Mouse (Mus musculus) midbrain, embryonic 15.5 days (tissue): ENCODE measurements around the gene Slc22a2. TPM values are rescaled to one million over a fixed set of nuclear protein-coding genes. Genes with fewer than 3 reads are reported as not detected.

Source experiments
- ATAC-seq: fragments of 200-750 bp; cut with Nextera tagmentation; replicated peaks from 2 replicates; pipeline ENCODE4 v1.8.0; 2017; ENCODE audit warnings: moderate TSS enrichment
- H3K27ac ChIP-seq: fragments of 300-500 bp; sonication (generic); 2 replicates; pipeline ENCODE4 v1.5.1; 2015; ENCODE audit warnings: mild to moderate bottlenecking, inconsistent platforms
- H3K27me3 ChIP-seq: fragments of 300-500 bp; sonication (generic); replicated peaks from 2 replicates; pipeline ENCODE4 v1.6.1; 2015; ENCODE audit warnings: inconsistent platforms
- H3K36me3 ChIP-seq: fragments of 300-500 bp; sonication (generic); replicated peaks from 2 replicates; pipeline ENCODE4 v1.6.1; 2015; ENCODE audit warnings: inconsistent platforms
- H3K4me1 ChIP-seq: fragments of 300-500 bp; sonication (generic); 2 replicates; pipeline ENCODE4 v1.6.1; 2015; ENCODE audit warnings: inconsistent platforms
- H3K4me2 ChIP-seq: fragments of 300-500 bp; sonication (generic); 2 replicates; pipeline ENCODE4 v1.6.1; 2015; ENCODE audit warnings: inconsistent platforms, mild to moderate bottlenecking, moderate library complexity
- H3K4me3 ChIP-seq: fragments of 300-500 bp; sonication (generic); 2 replicates; pipeline ENCODE4 v1.5.1; 2015; ENCODE audit warnings: mild to moderate bottlenecking, inconsistent platforms
- H3K9ac ChIP-seq: fragments of 300-500 bp; sonication (generic); 2 replicates; pipeline ENCODE4 v1.6.1; 2015; ENCODE audit warnings: mild to moderate bottlenecking, inconsistent platforms
- H3K9me3 ChIP-seq: fragments of 300-500 bp; sonication (generic); 2 replicates; pipeline ENCODE4 v1.6.1; 2016; ENCODE audit warnings: inconsistent platforms
- WGBS: fragments of 180-500 bp; shearing (Covaris S2); methylation state at CpG from one replicate; pipeline ENCODE4 v1.1.7; 2015; ENCODE audit warnings: mixed read lengths; 5-methylcytosine and 5-hydroxymethylcytosine counted together
- polyA plus RNA-seq: library from polyadenylated mRNA; unstranded; fragments of >200 nt; fragmentation: Nextera tagmentation; extraction: Ambion mirVana; gene quantifications from 2 replicates; pipeline ENCODE4 v1.2.1, GENCODE M21; 2015

Gene Slc22a2
- polyA plus RNA-seq, 1 experiment from 2014 or later: 2.6 TPM

DNA sequence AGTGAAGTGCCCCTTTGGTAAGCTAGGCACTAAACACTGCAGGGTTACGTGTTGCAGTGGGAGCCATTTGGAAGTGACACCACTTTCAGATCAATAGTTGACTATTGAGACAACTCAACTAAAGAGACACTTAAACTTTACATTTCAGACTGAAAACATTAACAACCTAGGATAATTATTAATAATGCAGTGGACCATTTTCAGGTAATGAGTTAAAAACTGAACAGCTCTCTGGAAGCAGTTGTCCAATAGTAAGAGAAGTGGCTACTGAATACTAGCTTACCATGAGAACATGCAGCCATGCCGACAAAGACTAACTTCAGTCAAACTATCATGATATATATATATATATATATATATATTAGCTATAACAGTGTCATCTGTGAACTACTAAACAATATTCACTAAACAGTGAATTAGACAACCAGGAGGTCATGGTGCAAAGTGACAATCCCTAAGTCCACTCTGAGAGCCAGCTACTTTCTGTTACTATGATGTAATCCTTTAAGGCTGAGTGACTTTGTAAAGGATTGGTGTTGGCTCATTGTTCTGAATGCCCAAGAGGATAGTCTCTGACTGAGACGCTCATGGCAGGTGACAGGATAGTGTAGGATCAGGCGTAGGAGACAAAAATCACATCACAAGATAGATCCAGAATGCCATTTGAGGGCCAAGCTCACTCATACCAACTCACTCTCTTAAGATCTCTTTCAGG, 7.1 kb downstream of the Slc22a2 start:
- Histone ChIP-seq H3K4me1 (0 out of 2 replicates have a peak, but pooled peaks cover 2% of the 10 kb centered on the region), H3K9me3 (no peaks in the 10 kb centered on the region), H3K9ac (no peak overlapping the region), H3K27me3 (no peaks in the 10 kb centered on the region), H3K4me3 (no peak overlapping the region), H3K36me3 (no peaks in the 10 kb centered on the region), H3K4me2 (no peak overlapping the region), H3K27ac (no peak overlapping the region)
- no peak for ATAC-seq
- 66% methylated on average over 4 of the region's 4 CpGs for WGBS

- Histone ChIP-seq H3K4me3 (no peak overlapping the region), H3K4me2 (no peak overlapping the region), H3K27me3 (no peaks in the 10 kb centered on the region), H3K27ac (no peak overlapping the region), H3K4me1 (no peaks in the 10 kb centered on the region), H3K36me3 (no peaks in the 10 kb centered on the region), H3K9me3 (no peaks in the 10 kb centered on the region), H3K9ac (no peak overlapping the region)
- WGBS: 72% methylated on average over 13 of the region's 13 CpGs
- no peak for ATAC-seq
Observed at GRCm38 (mm10) chr17:12595846-12596515, 12.0 kb downstream of the Slc22a2 start.

DNA sequence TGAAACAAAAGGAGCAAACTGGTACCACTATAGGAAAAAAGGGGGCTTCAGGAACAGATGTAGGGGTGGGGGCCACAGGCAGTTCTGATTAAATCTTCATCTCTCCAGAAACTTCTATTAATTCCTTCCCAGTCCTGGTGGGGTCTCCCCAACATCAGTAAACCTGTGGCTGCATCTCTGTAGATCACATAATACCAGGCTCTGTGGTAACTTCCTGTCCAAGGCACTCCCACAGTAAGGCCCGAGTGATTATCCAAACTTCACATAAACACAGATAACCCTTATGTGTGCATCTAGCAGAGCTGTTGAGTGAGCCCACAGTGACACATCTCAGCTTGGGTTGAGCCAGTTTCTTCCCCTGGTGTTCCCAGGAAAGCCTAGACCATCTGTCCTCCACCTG, 22.7 kb downstream of the Slc22a2 start:
- Histone ChIP-seq H3K9me3 (no peaks in the 10 kb centered on the region), H3K27ac (no peak overlapping the region), H3K4me2 (no peak overlapping the region), H3K9ac (no peak overlapping the region), H3K4me1 (no peaks in the 10 kb centered on the region), H3K27me3 (no peaks in the 10 kb centered on the region), H3K4me3 (no peak overlapping the region), H3K36me3 (no peaks in the 10 kb centered on the region)
- no peak for ATAC-seq
- WGBS: 90% methylated on average over 1 of the region's 1 CpGs

DNA sequence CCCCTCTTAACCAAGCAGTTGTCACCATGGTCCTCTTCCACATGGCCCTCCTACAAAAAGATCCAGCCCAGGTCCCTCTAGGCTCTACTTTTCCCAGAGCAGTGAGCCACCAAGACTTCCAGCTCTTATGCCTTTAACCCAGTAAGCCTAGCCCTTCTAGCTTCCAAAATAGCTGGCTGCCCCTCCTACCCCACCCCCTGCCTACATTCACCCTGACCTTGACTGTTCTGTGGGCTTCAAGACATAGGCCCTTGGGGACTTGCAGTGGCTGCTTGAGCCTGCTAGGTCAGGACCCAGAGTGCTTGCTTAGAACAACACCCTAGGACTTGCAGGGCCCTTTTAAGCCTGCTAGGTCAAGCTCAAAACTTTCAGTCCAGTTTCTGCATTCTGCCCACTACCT, 23.3 kb downstream of the Slc22a2 start:
- Histone ChIP-seq H3K9me3 (no peaks in the 10 kb centered on the region), H3K9ac (no peak overlapping the region), H3K4me1 (no peaks in the 10 kb centered on the region), H3K4me3 (no peak overlapping the region), H3K36me3 (no peaks in the 10 kb centered on the region), H3K4me2 (no peak overlapping the region), H3K27me3 (no peaks in the 10 kb centered on the region), H3K27ac (no peak overlapping the region)
- ATAC-seq: no peak

GRCm38 (mm10) chr17:12614511-12615385, 30.8 kb downstream of the Slc22a2 start:
- WGBS: 89% methylated on average over 15 of the region's 15 CpGs
- Histone ChIP-seq H3K27me3 (no peaks in the 10 kb centered on the region), H3K36me3 (no peaks in the 10 kb centered on the region), H3K9ac (no peak overlapping the region), H3K4me1 (no peaks in the 10 kb centered on the region), H3K9me3 (no peaks in the 10 kb centered on the region), H3K4me3 (no peak overlapping the region), H3K27ac (no peak overlapping the region), H3K4me2 (no peak overlapping the region)
- ATAC-seq: no peak

DNA sequence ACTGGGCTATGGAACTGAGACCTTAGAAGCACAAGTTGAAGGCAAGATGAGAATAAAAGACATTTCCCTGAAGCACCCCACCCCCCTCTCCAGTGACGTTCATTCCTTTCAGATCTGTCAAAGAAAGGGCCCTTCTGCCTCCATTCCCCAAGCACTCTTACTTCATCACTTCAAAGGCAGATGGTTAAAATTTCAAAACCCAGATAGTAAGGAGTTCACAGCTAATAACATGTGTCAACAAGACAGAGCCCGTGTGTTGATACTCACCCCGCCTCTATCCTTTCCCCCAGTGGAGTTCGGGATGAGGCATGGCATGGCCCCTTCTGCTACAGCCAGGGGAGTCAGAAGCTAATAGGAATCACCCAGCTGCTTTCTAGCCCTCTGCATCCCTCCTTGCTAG, 31.5 kb downstream of the Slc22a2 start:
- Histone ChIP-seq H3K9me3 (no peaks in the 10 kb centered on the region), H3K9ac (no peak overlapping the region), H3K4me2 (no peak overlapping the region), H3K4me1 (no peaks in the 10 kb centered on the region), H3K27me3 (no peaks in the 10 kb centered on the region), H3K27ac (no peak overlapping the region), H3K36me3 (no peaks in the 10 kb centered on the region), H3K4me3 (no peak overlapping the region)
- WGBS: 64% methylated on average over 4 of the region's 4 CpGs
- ATAC-seq: no peak

- H3K4me2 ChIP-seq: no peak overlapping the region
- H3K4me1 ChIP-seq: no peaks in the 10 kb centered on the region
- no peaks in the 10 kb centered on the region for H3K36me3 ChIP-seq
- H3K9me3 ChIP-seq: no peaks in the 10 kb centered on the region
- no peak overlapping the region for H3K9ac ChIP-seq
- no peak overlapping the region for H3K4me3 ChIP-seq
- WGBS: 71% methylated on average over 2 of the region's 2 CpGs
- no peak for ATAC-seq
- no peak overlapping the region for H3K27ac ChIP-seq
- H3K27me3 ChIP-seq: no peaks in the 10 kb centered on the region
Observed at GRCm38 (mm10) chr17:12619641-12620040, 35.7 kb downstream of the Slc22a2 start.

DNA sequence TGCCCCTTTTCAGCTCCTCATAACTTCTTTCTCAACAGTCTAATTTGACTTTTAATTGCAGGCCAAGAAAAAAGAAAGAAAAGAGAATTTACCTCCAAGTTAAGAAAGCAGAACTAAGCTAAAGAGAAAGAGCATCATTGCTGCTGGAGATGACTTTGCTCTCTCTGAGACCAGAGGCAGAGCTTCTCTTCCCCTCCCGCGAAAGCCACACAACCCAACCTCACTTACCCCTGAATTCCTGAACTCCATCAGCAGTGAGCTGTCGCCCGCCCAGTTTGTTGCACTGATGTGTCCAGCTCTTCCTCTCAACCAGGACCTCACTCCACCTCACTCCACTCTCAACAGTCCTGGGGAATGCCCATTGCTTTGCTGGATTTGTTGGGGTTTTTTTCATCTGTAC, 44.1 kb downstream of the Slc22a2 start:
- Histone ChIP-seq H3K4me1 (no peaks in the 10 kb centered on the region), H3K9ac (no peak overlapping the region), H3K4me2 (no peak overlapping the region), H3K9me3 (no peaks in the 10 kb centered on the region), H3K36me3 (no peaks in the 10 kb centered on the region), H3K27me3 (no peaks in the 10 kb centered on the region), H3K27ac (no peak overlapping the region), H3K4me3 (no peak overlapping the region)
- whole genome bisulfite sequencing: 91% methylated on average over 4 of the region's 4 CpGs
- no peak for ATAC-seq

DNA sequence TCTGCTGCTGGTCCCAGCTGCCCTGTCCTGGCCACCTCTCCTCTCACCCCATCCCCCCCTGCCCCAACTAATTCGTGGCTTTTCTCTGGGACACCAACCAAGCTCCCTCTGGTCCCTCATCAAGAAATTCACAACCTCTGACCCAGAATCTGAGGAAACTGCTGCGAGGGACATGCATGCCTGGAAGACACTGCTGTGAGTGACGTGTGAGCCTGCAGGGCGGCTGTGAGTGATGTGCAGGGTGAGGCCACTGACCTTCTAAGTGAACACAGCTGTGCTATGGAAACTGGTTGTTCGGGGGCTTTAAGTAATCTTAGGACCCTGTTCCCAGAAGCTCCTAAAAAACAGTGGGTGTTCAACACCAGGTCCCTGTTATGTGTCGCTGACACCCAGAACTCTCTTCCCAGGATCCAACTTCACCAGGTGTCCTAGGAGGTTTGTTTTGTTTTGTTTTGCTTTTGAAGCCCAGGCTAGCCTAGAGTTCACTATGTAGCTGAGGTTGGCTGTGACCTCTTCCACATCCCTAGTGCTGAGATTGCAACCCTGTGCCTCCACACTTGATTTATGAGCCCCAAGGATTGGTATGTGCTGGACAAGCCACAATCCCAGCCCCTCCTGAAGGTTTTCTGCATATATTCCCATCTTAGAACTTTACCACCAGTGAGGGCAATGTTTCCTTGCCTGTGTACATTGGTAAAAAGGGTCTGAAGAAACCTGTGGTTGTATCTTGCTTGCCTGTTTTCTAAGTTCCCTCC, 47.2 kb downstream of the Slc22a2 start:
- no peaks in the 10 kb centered on the region for H3K27me3 ChIP-seq
- H3K4me2 ChIP-seq: no peak overlapping the region
- no peak overlapping the region for H3K4me3 ChIP-seq
- WGBS: 58% methylated on average over 6 of the region's 6 CpGs
- H3K27ac ChIP-seq: no peak overlapping the region
- H3K9me3 ChIP-seq: no peaks in the 10 kb centered on the region
- no peaks in the 10 kb centered on the region for H3K4me1 ChIP-seq
- no peak overlapping the region for H3K9ac ChIP-seq
- ATAC-seq: no peak
- H3K36me3 ChIP-seq: no peaks in the 10 kb centered on the region

DNA sequence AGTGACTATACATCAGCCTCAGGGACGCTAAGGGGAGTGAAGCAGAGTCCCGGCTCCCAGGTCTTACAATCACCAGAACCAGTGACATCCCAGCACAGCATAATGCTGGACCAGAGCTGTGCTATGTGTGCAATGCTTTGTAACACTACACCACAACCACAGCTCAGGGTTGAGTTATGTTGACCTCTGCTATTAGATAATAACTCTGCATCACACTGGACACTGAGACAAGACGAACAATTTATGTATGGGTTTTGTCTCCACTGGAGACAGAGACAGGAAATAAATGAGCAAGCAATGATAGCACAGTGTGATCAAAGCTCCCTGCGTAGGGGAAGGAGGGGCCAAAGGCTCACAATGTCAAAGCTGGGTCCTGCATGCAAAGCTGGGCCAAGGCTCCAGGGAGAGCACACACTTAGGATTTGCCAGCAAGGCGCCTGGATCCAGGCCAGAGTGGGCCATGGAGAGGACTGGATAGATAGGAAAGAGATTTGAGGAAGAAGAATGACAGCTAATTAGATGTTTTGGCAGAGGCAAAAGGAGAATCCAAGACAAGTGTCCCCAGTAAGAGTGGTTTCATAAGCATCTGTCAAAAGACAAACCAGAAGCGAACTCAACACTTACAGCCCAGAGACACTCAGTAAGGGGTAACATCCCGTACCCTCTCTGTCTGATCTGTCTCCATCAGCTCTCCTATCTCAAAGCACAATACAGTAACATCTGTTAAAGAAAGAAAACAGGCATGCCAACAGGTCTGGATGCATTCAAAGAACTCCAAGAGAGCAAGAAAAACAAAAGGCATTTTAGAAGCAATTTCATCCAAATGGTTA, 48.1 kb downstream of the Slc22a2 start:
- 52% methylated on average over 7 of the region's 7 CpGs for WGBS
- H3K9ac ChIP-seq: no peak overlapping the region
- no peaks in the 10 kb centered on the region for H3K4me1 ChIP-seq
- no peaks in the 10 kb centered on the region for H3K27me3 ChIP-seq
- no peaks in the 10 kb centered on the region for H3K36me3 ChIP-seq
- no peak overlapping the region for H3K4me2 ChIP-seq
- ATAC-seq: no peak
- H3K9me3 ChIP-seq: no peaks in the 10 kb centered on the region
- H3K4me3 ChIP-seq: no peak overlapping the region
- H3K27ac ChIP-seq: no peak overlapping the region

GRCm38 (mm10) chr17:12634814-12635213, 50.9 kb downstream of the Slc22a2 start:
- Histone ChIP-seq H3K4me3 (no peak overlapping the region), H3K36me3 (no peaks in the 10 kb centered on the region), H3K27ac (no peak overlapping the region), H3K27me3 (no peaks in the 10 kb centered on the region), H3K4me2 (no peak overlapping the region), H3K9ac (no peak overlapping the region), H3K9me3 (no peaks in the 10 kb centered on the region), H3K4me1 (no peaks in the 10 kb centered on the region)
- WGBS: 78% methylated on average over 4 of the region's 4 CpGs
- ATAC-seq: no peak
